8 mouse cellular contexts compared by ENCODE assay signal in genomic region chr6:29917383-29917720, GRCm38 (mm10). TPM values are rescaled to one million over a fixed set of nuclear protein-coding genes. Genes with fewer than 3 reads are reported as not detected.
DNase-seq lines count a peak whose midpoint lies in the region; ATAC-seq and TF ChIP-seq lines count a peak whose summit lies in the region.

No protein-coding gene starts in this region.

- no peaks in the 10 kb centered on the region for H3K9me3 ChIP-seq in heart, embryonic 12.5 days (replicated peaks)
- H3K9me3 ChIP-seq in erythroblast, embryonic 14.5 days (ENCODE audit: control insufficient read depth, low read length): no peaks in the 10 kb centered on the region
- H3K9me3 ChIP-seq in kidney, embryonic 14.5 days (ENCODE audit: control insufficient read depth, low read length): no peaks in the 10 kb centered on the region
- no peaks in the 10 kb centered on the region for H3K9me3 ChIP-seq in megakaryocyte, embryonic 14.5 days

- H3K4me2 ChIP-seq in heart, embryonic 12.5 days: peak overlapping the region; percentile 95
- peak overlapping the region; percentile 94 for H3K4me2 ChIP-seq in kidney, embryonic 14.5 days (replicated peaks; ENCODE audit: low read depth, low read length)

- 0 out of 2 replicates have a peak, but pooled peaks cover 6% of the 10 kb centered on the region for H3K27me3 ChIP-seq in heart, embryonic 12.5 days (replicated peaks)
- no peaks in the 10 kb centered on the region for H3K27me3 ChIP-seq in Patski
- peaks cover 76% of the 10 kb centered on the region for H3K27me3 ChIP-seq in erythroblast, embryonic 14.5 days (ENCODE audit: control insufficient read depth)
- peaks cover 25% of the 10 kb centered on the region for H3K27me3 ChIP-seq in kidney, embryonic 14.5 days (ENCODE audit: control insufficient read depth, insufficient read depth, low read length)
- peaks cover 61% of the 10 kb centered on the region for H3K27me3 ChIP-seq in megakaryocyte, embryonic 14.5 days (replicated peaks)

- CTCF ChIA-PET in Patski (lab: Charles Lee): no interaction called here

- no peak for TF ChIP-seq CTCF in Patski (IDR thresholded peaks at IDR 0.05)

- peaks cover 9% of the 10 kb centered on the region for H3K4me1 ChIP-seq in heart, embryonic 12.5 days (replicated peaks)
- peaks cover 21% of the 10 kb centered on the region for H3K4me1 ChIP-seq in erythroblast, embryonic 14.5 days (ENCODE audit: control insufficient read depth)
- 0 out of 2 replicates have a peak, but pooled peaks cover 3% of the 10 kb centered on the region for H3K4me1 ChIP-seq in kidney, embryonic 14.5 days (ENCODE audit: control insufficient read depth, insufficient read depth, low read length)
- H3K4me1 ChIP-seq in megakaryocyte, embryonic 14.5 days: peaks cover 21% of the 10 kb centered on the region

- intact Hi-C loops in heart, postnatal 14 days (cut with DNase I): loop anchor here (5.0 kb wide), 2 partner anchors 50 to 130 kb away; partner anchors contain the start of gene Nrf1

- H3K4me3 ChIP-seq in heart, embryonic 12.5 days: peak overlapping the region; percentile 75
- H3K4me3 ChIP-seq in erythroblast, embryonic 14.5 days (replicated peaks): peak overlapping the region; percentile 84
- peak overlapping the region; percentile 65 for H3K4me3 ChIP-seq in kidney, embryonic 14.5 days (ENCODE audit: low read length)
- H3K4me3 ChIP-seq in megakaryocyte, embryonic 14.5 days (replicated peaks): peak overlapping the region; percentile 95

- H3K9ac ChIP-seq in heart, embryonic 12.5 days: peak overlapping the region; percentile 82
- peak overlapping the region; percentile 59 for H3K9ac ChIP-seq in kidney, embryonic 14.5 days (ENCODE audit: low read depth, low read length)

- no peak for DNase-seq in heart, postnatal 14 days
- no peak for DNase-seq in Patski (ENCODE audit: low read depth, low spot score)
- no peak for DNase-seq in thymus, postnatal 36 days
- DNase-seq in thymus, postnatal 4 days: no peak

- peak overlapping the region; percentile 82 for H3K27ac ChIP-seq in heart, embryonic 12.5 days (ENCODE audit: poor library complexity, severe bottlenecking)
- H3K27ac ChIP-seq in kidney, embryonic 14.5 days (ENCODE audit: low read depth, low read length): no peak overlapping the region

- peak; percentile 77 for ATAC-seq in heart, embryonic 12.5 days (ENCODE audit: insufficient number of reproducible peaks, low FRiP score)
- peak; percentile 40 for ATAC-seq in Patski
- ATAC-seq in kidney, embryonic 14.5 days (ENCODE audit: low FRiP score, low TSS enrichment): peak; percentile 80

- H3K36me3 ChIP-seq in heart, embryonic 12.5 days: 0 out of 2 replicates have a peak, but pooled peaks cover 8% of the 10 kb centered on the region
- no peaks in the 10 kb centered on the region for H3K36me3 ChIP-seq in erythroblast, embryonic 14.5 days (ENCODE audit: control insufficient read depth)
- no peaks in the 10 kb centered on the region for H3K36me3 ChIP-seq in kidney, embryonic 14.5 days (ENCODE audit: control insufficient read depth, insufficient read depth, low read length)
- H3K36me3 ChIP-seq in megakaryocyte, embryonic 14.5 days (replicated peaks; ENCODE audit: low read length): no peaks in the 10 kb centered on the region

- WGBS in heart, embryonic 12.5 days: under 1% methylated on average over 21 of the region's 21 CpGs
- under 1% methylated on average over 21 of the region's 21 CpGs for WGBS in kidney, embryonic 14.5 days

- in situ Hi-C loops in Patski (cut with MboI; ENCODE audit: low pct_unique_long_range_greater_than_20kb): no loop called here

- POLR2A ChIA-PET in Patski (lab: Charles Lee): no interaction called here

RNA-seq across cellular contexts. Expression of gene Strip2, which starts 0.5 kb away (rescaled TPM):
- polyA plus RNA-seq in heart, embryonic 12.5 days (2016; fragmentation: Nextera tagmentation; extraction: Ambion mirVana): 39.5 and 39.8 TPM in 2 replicates
- total RNA-seq in heart, postnatal 14 days (2021): 10 to 100 TPM; 62.5 to 69.9 TPM
- 0.47 TPM for polyA plus RNA-seq in Patski (2021)
- polyA plus RNA-seq in erythroblast, embryonic 14.5 days (2012): 0.02 TPM in 2 replicates
- polyA plus RNA-seq in kidney, embryonic 14.5 days (2014; fragmentation: Nextera tagmentation; extraction: Ambion mirVana): 0.87 and 0.99 TPM in 2 replicates
- not detected in 2 replicates for polyA plus RNA-seq in megakaryocyte, embryonic 14.5 days (2012; ENCODE audit: insufficient read depth, low replicate concordance)

Comparison
In these comparisons a context has a peak if more than half of its experiments do, and no peak if none do; other contexts are left out.
1. RNA of gene Strip2, which starts 0.5 kb away (polyA plus RNA-seq): 39.5 to 39.8 TPM in heart, embryonic 12.5 days; 0.87 to 0.99 TPM in kidney, embryonic 14.5 days, 0.47 TPM in Patski (single experiment), 0.02 TPM in erythroblast, embryonic 14.5 days and not detected in megakaryocyte, embryonic 14.5 days; every median in the first group is over 10 times any median in the second.
2. Peak in every context shown above with its lines, with median percentiles within 50 percentile points of each other: ATAC-seq and H3K4me3 ChIP-seq.